In the genomic region with DNA sequence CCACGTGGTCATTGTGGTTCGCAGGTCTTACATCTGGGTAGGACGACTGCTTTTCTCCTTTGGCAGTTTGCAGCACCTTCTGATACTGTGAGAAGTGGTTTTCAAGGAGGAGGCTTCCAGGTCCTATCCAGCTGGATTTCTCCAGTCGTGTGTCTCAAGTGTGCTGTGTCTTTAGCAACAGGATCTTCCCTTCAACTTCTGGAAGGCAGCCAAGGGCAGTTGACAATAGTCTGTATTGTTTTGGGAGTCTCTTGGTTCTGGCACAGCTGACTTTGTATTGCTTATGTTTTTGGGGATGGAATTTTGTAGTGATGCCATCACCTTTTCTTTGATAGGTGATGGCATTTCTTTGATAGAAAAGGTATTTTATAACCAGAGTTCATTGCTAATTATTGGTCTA, we compare ENCODE assay signal across 17 mouse cellular contexts.
A peak's percentile ranks its signal among the peaks of the same experiment; 100 is the strongest.
DNase-seq lines count a peak whose midpoint lies in the region; ATAC-seq and TF ChIP-seq lines count a peak whose summit lies in the region.
"Had no signal": no experiment of that assay in that cellular context is flagged by ENCODE, and none has a peak within 500 bp of the region (broad histone marks: within the 10 kb centered on the region; RNA-seq: fewer than 3 reads in every experiment).

No protein-coding gene starts in this region.

- intact Hi-C loops in heart, postnatal 36 days (cut with DNase I) = loop anchor here (5.0 kb wide), 3 partner anchors 57 to 107 kb away; a partner anchor contains a TSS

- no peak for ATAC-seq in limb, embryonic 14.5 days (ENCODE audit: low FRiP score, low read depth)
- ATAC-seq: forebrain, embryonic 15.5 days; midbrain, embryonic 15.5 days had no signal

- H3K9me3 ChIP-seq in limb, embryonic 14.5 days (ENCODE audit: control insufficient read depth, low read length) = no peaks in the 10 kb centered on the region
- no peaks in the 10 kb centered on the region for H3K9me3 ChIP-seq in limb, embryonic 10.5 days (replicated peaks)
- H3K9me3 ChIP-seq: embryonic facial prominence, embryonic 13.5 days; forebrain, embryonic 15.5 days; G1E; limb, embryonic 15.5 days; lung, embryonic 15.5 days; midbrain, embryonic 15.5 days had no signal

- 0 out of 2 replicates have a peak, but pooled peaks cover 7% of the 10 kb centered on the region for H3K36me3 ChIP-seq in limb, embryonic 14.5 days (ENCODE audit: control insufficient read depth, insufficient read depth, low read length)
- peaks cover 6% of the 10 kb centered on the region; the same call in 1 of the 2 replicates for H3K36me3 ChIP-seq in limb, embryonic 10.5 days

- no peak for TF ChIP-seq POLR2A in limb, embryonic 14.5 days (IDR thresholded peaks at IDR 0.05; ENCODE audit: borderline replicate concordance, extremely low read depth, insufficient read depth, insufficient read length)
- TF ChIP-seq POLR2A in brain, embryonic 14.5 days (IDR thresholded peaks at IDR 0.05; ENCODE audit: borderline replicate concordance, extremely low read depth, insufficient read depth, insufficient read length, poor library complexity, severe bottlenecking) = no peak

- no peak overlapping the region for H3K9ac ChIP-seq in limb, embryonic 14.5 days (ENCODE audit: low read depth, low read length, severe bottlenecking)
- H3K9ac ChIP-seq: embryonic facial prominence, embryonic 13.5 days; forebrain, embryonic 15.5 days; limb, embryonic 15.5 days; lung, embryonic 15.5 days; midbrain, embryonic 15.5 days had no signal

- H3K4me1 ChIP-seq in limb, embryonic 14.5 days (ENCODE audit: control insufficient read depth, insufficient read depth, low read length) = no peaks in the 10 kb centered on the region
- no peaks in the 10 kb centered on the region for H3K4me1 ChIP-seq in limb, embryonic 10.5 days
- H3K4me1 ChIP-seq: embryonic facial prominence, embryonic 13.5 days; forebrain, embryonic 15.5 days; limb, embryonic 15.5 days; midbrain, embryonic 15.5 days had no signal

- no peaks in the 10 kb centered on the region for H3K27me3 ChIP-seq in limb, embryonic 14.5 days (ENCODE audit: control insufficient read depth, insufficient read depth, low read length)
- H3K27me3 ChIP-seq in limb, embryonic 10.5 days (ENCODE audit: low read depth, poor library complexity, severe bottlenecking) = no peaks in the 10 kb centered on the region
- H3K27me3 ChIP-seq: embryonic facial prominence, embryonic 13.5 days; forebrain, embryonic 15.5 days; limb, embryonic 15.5 days; lung, embryonic 15.5 days; midbrain, embryonic 15.5 days had no signal

- no peak for TF ChIP-seq CTCF in brain, embryonic 14.5 days (IDR thresholded peaks at IDR 0.05; ENCODE audit: borderline replicate concordance, extremely low read depth, insufficient read depth, insufficient read length)

- 61% methylated on average over 4 of the region's 4 CpGs for WGBS in limb, embryonic 14.5 days
- 69% methylated on average over 4 of the region's 4 CpGs for WGBS in limb, embryonic 10.5 days

- no peak overlapping the region for H3K4me2 ChIP-seq in limb, embryonic 14.5 days (replicated peaks; ENCODE audit: low read depth, low read length, severe bottlenecking)
- H3K4me2 ChIP-seq: embryonic facial prominence, embryonic 13.5 days; forebrain, embryonic 15.5 days; limb, embryonic 15.5 days; lung, embryonic 15.5 days; midbrain, embryonic 15.5 days had no signal

- no peak overlapping the region for H3K4me3 ChIP-seq in limb, embryonic 14.5 days (replicated peaks; ENCODE audit: low read length)
- no peak overlapping the region for H3K4me3 ChIP-seq in limb, embryonic 10.5 days
- H3K4me3 ChIP-seq: embryonic facial prominence, embryonic 13.5 days; forebrain, embryonic 15.5 days; limb, embryonic 15.5 days; lung, embryonic 15.5 days; midbrain, embryonic 15.5 days had no signal

- peak; percentile 29 to 42 for DNase-seq in heart, adult 18-20 months
- DNase-seq in heart, postnatal 36 days = no peak
- peak; percentile 11 for DNase-seq in limb, embryonic 14.5 days (ENCODE audit: low spot score)
- DNase-seq in limb, embryonic 10.5 days (ENCODE audit: low spot score) = no peak
- peak; percentile 11 for DNase-seq in brain, embryonic 14.5 days (ENCODE audit: low read depth)
- DNase-seq in lung, postnatal 25 days (ENCODE audit: low spot score) = peak; percentile 21
- no peak for DNase-seq in embryo, embryonic 10 days (ENCODE audit: low spot score)
- DNase-seq in right cerebral cortex, postnatal 25 days = no peak
- DNase-seq: cerebellum, postnatal 14 days; gastrocnemius, postnatal 14 days; right cerebral cortex, postnatal 14 days had no signal

- no peak overlapping the region for H3K27ac ChIP-seq in limb, embryonic 14.5 days (replicated peaks; ENCODE audit: low read depth, low read length)
- no peak overlapping the region for H3K27ac ChIP-seq in limb, embryonic 10.5 days
- H3K27ac ChIP-seq: embryonic facial prominence, embryonic 13.5 days; forebrain, embryonic 15.5 days; limb, embryonic 15.5 days; lung, embryonic 15.5 days; midbrain, embryonic 15.5 days had no signal

Comparison
In these comparisons a context has a peak if more than half of its experiments do, and no peak if none do; other contexts are left out.
1. DNase-seq: peak in heart, adult 18-20 months (2 of 2), limb, embryonic 14.5 days (single experiment), brain, embryonic 14.5 days (single experiment) and lung, postnatal 25 days (single experiment); none in heart, postnatal 36 days (0 of 2), limb, embryonic 10.5 days (single experiment), embryo, embryonic 10 days (single experiment) and right cerebral cortex, postnatal 25 days (single experiment).